Mouse (Mus musculus) bone marrow, adult 2 months (tissue): ENCODE results near the gene Pakap.

Experiments
- CTCF ChIP-seq: fragments of 200-500 bp; IDR thresholded peaks from 2 replicates; pipeline ENCODE4 v1.5.1; 2011; ENCODE audit warnings: low read length, control low read depth; ENCODE audit not compliant: control insufficient read depth, insufficient read depth
- POLR2A ChIP-seq: fragments of 200-500 bp; IDR thresholded peaks from 2 replicates; pipeline ENCODE4 v1.6.1; 2011; ENCODE audit warnings: low read depth, mild to moderate bottlenecking, control low read depth, low read length, borderline replicate concordance; ENCODE audit not compliant: control insufficient read depth

GRCm38 (mm10) chr4:57837089-57837488 is 269.1 kb downstream of the Pakap start:
- TF ChIP-seq CTCF (no peak), POLR2A (no peak)
